Mouse (Mus musculus) left cerebral cortex, postnatal 4 days (tissue): ENCODE data around the gene D17H6S53E. TPM values are rescaled to one million over a fixed set of nuclear protein-coding genes. Genes with fewer than 3 reads are reported as not detected.
A peak's percentile ranks its signal among the peaks of the same experiment; 100 is the strongest.

Source experiments
- DNase-seq: peaks from one replicate; pipeline ENCODE4 v3.0.0-alpha.2; 2022
- intact Hi-C: fragments of 180-260 bp; cut with DNase I; formaldehyde crosslinking; loops from one replicate; pipeline ENCODE4 v1.15.1; 2025
- total RNA-seq, 2 experiments: library from RNA; stranded (reverse); gene quantifications; 2 replicates each; pipeline ENCODE4 v1.2.3; 2021

Gene D17H6S53E
- 10 to 100 TPM; 19.8 to 20.1 TPM for total RNA-seq

DNA sequence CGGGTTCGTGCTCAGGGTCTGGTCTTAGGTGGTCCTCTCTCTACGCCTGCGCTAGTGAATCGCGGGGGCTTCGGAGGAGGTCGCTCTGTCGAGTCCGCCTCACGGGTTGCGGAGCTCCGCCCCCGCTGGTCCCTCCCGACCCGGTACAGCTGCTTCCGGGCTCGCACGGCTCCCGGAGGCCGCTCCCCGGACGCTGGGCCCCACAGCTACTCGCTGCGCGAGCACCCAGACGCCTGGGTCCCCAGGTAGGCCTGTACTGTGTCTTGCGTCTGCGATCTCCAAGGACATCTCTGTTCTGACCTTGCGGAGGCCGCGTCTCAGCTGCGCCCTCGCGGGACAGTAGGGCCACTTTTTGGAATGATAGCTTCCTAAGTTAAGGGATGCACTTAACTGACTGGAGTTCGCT is at the start of gene D17H6S53E:
Gene D17H6S53E, plus strand, starts transcription at position 168 of the 406 bp plus-strand sequence.
- peak; percentile 65 for DNase-seq
- intact Hi-C loops = no loop called here

DNA sequence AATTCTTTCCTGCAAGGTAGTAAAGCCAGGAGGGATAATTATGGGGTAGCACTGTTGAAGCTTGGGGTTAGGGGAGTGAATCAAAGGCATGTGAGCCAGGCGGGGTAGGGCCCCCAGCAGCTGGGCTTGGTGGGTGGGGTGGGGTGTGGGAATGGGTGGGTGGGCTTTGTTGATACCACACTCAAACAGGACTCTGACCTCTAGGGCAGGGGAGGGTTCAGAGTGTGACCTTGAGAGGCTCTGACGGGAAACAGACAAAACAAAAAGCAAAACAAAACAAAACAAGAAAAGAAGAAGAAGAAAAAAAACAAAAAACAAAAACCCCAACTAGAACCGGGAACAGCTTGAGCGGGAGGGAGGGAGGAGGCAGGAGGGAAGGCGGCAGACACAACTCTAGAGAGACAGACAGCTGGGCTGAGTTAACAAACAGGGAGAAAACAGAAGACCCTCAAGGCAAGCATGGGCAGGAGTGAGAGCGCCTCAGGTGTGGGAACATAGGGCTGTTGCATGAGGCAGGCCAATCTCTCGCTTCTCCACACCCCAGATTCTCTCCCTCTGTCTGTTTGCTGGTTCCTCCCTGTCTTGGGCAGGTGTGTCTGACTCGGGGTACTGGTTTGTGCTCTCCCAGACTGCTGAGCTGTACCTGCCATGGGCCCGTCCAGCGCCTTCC is 49.5 kb upstream of the D17H6S53E start, which contains the start of gene Ly6g6e:
Gene Ly6g6e, plus strand, starts transcription at position 396 of the 670 bp plus-strand sequence.
- DNase-seq = no peak
- intact Hi-C loops = no loop called here

DNA sequence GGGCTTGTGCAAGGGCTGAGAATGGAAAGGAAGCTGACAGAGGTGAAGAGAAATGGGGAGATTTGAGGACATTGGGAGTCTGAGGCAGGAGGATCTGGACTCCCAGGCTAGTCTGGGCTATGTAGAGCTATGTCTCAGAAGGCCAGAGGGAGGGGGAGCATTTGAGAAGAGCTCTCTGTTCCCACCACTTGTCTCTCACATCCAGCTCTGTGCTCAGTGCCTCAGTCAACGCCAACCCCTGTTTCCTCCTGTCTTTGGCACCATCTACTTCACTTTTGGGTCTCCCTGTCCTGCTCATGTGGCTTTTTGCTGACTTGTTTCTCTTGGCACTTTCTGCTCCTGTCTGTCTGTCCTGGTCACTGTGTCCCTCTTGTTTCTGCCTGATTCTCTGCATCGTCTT is 48.9 kb upstream of the D17H6S53E start:
- DNase-seq = no peak
- intact Hi-C loops = no loop called here

DNA sequence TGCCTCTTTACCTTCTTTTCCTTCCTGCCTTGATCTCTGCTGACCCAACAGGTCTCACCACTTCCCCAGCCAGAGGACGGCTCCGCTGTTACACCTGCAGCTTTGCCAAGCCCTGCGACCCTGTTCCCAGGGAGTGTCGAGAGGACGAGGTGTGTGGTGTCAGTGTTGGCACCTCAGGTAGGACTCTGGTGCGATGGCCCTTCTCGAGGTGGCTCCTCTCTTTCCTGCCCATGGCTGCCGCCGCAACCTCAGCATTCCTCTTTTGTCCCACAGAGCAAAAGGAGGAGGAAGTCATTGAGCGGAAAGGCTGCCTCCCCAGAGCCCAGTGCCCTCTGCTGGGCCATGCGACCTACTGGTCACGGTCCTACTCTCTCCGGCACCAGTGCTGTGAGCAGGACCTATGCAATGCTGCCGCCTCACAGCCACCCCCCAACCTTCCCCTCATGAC is 48.4 kb upstream of the D17H6S53E start, which contains the start of gene Ly6g6d:
Gene Ly6g6d, minus strand, starts transcription at position 280 of the 448 bp plus-strand sequence.
- peak; percentile 46 for DNase-seq
- intact Hi-C loops = no loop called here

DNA sequence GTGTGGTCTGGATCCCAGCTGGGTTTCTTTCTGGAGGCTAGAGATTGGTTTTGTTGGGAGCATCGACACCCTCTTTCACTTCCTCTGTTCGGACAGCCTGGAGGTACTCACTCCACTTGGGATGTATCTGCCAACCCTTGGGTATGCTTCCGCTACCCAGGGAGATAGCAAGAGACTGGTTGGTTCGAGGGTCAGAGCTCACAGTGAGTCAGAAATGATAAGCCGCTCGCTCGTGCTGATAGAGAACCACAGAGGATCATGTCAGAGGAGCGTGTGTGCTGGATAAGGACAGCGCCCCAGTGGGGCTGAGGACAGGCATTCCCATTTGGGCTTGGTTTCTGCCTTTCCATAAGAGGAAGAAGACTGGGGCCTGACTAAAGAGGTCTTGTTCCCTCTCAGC is 46.4 kb upstream of the D17H6S53E start:
- intact Hi-C loops = no loop called here

DNA sequence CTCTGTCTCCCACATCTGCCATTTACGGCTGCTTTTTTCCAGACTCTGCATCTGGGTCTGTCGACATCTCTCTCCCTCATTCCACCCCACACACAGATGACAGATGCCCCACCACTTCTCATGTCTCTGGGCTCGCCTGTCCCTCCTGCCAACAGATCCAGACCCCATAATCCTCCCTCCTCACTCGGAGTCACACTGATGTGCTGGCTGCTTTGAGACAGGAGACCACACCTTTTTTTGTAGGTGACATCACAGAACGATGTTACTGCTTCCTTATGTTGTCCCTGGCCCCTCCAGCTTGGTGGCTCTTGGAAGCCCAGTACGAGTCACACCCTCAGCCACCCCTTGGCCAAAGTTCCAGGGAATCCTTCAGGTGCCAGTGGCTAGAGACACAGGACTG is 45.9 kb upstream of the D17H6S53E start:
- intact Hi-C loops = no loop called here
- DNase-seq = no peak

More for the DNA sequence above, 46.4 kb upstream of the D17H6S53E start:
- DNase-seq = no peak

DNA sequence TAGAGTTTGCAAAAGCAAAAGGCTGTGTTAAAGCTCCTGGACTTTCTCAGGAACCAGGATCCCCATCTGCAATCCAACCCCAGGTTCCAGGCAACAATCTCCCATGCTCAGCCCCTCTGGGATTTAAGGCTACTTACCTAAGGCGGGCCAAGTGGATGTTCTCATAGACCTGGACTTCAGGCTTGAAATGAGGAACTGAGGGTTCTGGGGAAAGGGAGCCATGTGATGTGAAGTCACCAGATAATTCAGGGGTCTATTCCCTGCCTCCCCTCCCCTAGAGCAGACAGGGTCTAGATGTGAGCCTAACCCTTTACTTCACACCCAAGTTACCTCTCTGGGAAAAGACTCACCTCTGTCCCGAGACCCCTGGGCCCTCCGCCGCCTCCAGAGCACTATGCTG is 45.5 kb upstream of the D17H6S53E start:
- intact Hi-C loops = no loop called here

DNA sequence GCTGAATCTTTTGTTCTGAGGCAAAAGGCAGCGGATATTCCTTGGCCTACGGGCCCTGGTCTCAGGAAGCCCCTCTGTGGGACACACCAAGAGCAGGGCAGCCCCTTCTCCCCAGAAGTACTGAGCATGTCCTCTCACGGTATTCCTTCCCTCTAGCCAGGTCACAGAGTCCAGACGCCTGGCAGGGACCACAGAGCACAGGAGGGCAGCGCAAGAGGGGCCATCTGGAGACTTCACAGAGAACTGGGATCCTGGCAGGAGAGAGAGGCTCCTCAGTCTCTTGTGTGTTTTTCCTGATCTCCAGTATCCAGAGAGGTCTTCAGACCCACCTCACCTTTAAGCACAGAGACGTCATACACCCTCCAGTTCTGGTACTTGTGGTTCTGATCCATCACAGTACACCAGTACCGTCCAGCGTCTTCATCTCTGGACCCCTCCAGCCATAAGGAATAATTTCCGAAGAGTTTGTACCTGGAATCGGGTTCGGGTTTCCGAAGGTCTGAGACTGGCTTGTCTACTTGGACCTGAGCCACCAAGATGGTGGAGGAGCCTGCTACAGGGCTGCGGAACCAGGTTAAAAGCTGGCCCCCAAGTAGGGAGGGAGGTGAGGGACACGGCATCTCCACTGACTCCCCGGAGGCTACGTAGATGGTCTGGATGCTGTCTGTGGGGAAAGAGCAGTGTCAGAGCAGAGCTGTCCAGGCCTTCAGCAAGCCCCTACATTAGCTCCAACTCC is 43.2 kb upstream of the D17H6S53E start:
- no peak for DNase-seq
- intact Hi-C loops = no loop called here

More for the DNA sequence above, 45.5 kb upstream of the D17H6S53E start:
- no peak for DNase-seq

DNA sequence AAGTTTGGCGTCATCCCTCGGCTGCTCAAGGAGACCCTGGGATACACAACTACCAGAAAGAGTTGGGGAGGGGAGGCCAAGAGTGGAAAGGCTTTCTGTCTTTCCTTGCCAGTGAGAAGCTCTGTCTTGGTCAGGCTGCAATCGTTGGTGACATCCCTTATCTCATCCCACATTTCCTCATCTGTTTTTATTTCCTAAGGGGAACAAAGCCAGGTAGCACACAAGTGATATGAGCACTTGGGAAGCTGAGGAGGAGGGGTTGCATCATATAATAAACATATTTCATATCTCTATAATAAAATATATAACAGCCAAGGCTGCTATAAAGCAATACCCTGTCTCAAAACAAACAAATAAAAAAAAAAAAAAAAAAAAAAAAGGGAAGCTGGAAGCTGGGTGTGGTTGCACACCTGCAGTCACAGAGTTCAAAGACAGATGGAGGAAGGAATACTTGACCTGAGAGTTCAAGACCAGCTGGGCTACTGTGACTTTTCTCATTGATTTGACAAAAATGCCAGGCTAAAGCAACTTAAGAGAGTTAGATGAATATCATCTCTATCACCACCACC is 42.2 kb upstream of the D17H6S53E start:
- intact Hi-C loops = no loop called here
- no peak for DNase-seq

DNA sequence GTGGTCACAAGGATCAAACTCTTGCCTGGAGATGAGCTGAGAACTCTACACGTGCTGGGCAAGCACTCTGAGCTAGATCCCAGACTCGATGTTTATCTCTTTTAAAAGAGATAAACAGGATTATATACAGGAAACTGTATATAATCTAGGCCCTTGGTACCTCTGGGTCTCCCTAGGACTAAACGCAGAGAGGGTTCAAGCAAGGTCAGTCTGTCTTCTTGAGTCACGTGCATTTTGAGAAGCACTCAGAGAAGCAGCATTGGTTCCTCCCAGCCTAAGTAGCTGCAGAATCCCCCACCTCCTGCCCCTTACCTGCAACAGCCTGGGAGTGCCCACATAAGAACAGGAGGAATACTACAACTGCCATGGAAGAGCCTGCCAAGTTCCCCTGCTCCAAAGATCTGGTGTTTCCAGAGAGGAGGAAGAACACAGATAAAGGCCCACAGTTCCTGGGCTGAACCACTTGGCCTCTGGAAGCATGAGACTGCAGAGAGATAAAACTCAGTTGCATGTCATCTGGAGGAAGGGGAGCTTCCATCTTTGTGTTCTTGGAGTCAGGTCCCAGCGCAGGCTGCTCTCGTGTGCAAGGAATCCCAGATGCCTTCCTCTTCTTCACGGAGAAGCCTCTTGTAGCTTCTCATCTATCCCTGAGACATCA is 40.8 kb upstream of the D17H6S53E start, which contains the start of gene Ly6g6f:
Gene Ly6g6f, minus strand, starts transcription at position 403 of the 658 bp plus-strand sequence.
- no peak for DNase-seq
- intact Hi-C loops = no loop called here

DNA sequence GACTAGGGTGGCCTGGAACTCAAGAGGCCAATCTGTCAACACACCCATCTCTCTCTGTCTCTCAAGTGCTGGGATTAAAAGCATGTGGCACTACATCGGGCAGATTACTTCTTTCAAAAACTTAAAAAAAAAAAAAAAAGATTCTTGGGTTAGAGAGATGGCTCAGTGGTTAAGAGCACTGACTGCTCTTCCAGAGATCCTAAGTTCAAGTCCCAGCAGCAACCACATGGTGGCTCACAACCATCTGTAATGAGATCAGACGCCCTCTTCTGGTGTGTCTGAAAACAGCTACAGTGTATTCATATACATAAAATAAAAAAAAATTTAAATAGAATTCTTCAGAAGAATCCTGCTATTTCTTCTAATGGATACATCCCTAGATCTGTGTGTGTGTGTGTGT is 38.0 kb upstream of the D17H6S53E start:
- intact Hi-C loops = no loop called here

DNA sequence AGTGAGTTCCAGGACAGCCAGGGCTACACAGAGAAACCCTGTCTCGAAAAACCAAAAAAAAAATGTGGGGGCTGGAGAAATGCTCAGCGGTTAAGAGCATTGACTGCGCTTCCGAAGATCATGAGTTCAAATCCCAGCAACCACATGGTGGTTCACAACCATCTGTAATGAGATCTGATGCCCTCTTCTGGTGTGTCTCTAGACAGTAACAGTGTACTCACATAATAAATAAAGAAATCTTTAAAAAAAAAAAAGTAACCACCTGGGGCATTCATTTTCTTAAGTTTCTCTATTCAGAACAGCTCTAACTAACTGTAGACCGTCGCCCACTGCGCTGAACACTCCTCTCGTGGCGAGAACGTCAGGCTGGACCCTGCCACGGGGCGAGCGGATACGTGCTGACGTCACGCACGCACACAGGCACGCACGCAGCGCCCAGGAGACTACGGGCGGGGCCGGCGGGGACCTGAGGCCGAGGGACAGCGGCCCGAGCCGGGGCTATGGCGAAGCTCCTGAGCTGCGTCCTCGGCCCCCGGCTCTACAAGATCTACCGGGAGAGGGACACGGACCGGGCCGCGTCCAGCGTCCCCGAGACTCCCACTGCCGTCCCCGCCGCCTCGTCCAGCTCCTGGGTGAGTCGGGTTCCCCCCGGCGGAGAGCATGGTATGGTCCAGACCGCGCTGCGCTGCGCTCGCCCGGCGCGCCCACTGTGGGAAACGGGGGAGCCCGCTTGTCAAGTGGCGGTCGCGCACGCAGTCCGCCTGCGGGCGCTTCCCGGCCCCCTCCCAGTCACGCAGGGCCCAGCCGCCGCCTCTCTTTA is 37.1 kb upstream of the D17H6S53E start, which contains the start of gene Abhd16a:
Gene Abhd16a, plus strand, starts transcription at position 439 of the 820 bp plus-strand sequence.
- DNase-seq = peak; percentile 96
- intact Hi-C loops = no loop called here

More for the DNA sequence above, 38.0 kb upstream of the D17H6S53E start:
- no peak for DNase-seq

DNA sequence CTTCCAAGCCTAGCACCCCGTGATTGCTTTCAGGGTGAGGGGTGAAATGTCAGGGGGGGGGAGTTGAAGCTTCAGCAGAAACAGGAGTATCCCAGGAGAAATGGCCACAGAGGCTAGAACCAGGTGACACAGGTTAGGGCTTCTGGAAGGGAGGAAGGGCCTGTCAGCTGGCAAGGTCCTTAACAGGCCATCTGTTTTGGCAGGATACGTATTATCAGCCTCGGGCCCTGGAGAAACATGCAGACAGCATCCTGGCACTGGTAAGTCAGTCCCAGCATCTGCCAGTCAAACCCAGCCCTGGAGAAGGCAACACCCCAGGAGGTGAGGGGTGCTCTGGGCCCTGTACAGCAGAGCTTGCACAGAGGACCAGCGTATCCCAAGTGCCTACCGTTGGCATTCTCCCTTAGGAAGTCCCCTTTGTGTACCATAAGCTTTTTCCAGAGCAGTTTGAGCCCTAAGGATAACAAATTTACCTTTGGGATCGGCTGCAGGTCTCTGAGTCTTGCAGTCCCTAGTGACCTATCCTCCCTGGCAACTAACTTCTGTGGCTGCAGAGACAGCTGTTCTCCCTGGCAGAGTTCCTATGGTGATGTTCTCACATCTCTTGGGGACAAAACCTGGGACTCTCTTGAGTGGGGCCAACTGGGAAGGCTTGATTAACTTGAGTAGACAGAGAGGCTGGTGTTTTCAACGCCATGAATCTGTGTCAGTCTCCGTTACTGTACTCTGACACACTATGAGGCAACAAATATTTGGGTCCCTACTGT is 35.8 kb upstream of the D17H6S53E start:
- peak; percentile 78 for DNase-seq
- intact Hi-C loops = no loop called here

DNA sequence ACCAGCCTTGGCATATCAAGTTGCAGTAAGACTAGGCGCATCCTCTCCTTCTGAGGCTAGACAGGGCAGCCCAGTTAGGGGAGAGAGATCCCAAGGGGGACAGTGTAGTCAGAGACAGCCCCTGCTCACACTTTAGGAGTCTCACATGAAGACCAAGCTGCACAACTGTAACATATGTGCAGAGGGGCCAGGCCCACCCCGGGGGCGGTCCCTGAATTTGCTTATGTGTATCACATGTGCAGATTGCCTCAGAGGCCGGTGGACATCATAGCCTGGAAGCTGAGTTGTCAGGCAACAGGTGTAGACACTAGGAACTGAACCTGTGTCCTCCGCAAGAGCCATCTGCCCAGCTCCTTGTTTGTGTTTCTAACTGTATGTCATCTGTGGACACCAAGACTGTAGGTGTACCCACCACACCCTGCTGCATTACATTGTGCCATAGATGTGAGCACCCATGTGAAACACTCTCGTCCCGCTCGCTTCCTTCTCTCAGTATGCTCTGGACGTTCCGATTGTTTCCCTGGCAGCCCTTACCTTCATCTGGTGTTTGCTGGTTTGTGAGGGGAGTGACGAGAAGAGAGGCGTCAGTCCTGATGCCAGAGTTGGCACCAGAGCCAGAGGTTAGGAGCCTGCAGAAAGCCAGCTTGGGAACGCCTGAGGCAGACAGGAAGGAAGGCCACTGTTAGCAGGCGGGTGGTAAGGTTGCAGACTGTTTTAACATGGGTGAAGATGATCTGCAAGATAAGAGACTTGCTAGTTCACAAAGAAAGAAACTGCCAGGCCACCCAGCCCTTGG is 33.6 kb upstream of the D17H6S53E start:
- intact Hi-C loops = no loop called here
- no peak for DNase-seq

DNA sequence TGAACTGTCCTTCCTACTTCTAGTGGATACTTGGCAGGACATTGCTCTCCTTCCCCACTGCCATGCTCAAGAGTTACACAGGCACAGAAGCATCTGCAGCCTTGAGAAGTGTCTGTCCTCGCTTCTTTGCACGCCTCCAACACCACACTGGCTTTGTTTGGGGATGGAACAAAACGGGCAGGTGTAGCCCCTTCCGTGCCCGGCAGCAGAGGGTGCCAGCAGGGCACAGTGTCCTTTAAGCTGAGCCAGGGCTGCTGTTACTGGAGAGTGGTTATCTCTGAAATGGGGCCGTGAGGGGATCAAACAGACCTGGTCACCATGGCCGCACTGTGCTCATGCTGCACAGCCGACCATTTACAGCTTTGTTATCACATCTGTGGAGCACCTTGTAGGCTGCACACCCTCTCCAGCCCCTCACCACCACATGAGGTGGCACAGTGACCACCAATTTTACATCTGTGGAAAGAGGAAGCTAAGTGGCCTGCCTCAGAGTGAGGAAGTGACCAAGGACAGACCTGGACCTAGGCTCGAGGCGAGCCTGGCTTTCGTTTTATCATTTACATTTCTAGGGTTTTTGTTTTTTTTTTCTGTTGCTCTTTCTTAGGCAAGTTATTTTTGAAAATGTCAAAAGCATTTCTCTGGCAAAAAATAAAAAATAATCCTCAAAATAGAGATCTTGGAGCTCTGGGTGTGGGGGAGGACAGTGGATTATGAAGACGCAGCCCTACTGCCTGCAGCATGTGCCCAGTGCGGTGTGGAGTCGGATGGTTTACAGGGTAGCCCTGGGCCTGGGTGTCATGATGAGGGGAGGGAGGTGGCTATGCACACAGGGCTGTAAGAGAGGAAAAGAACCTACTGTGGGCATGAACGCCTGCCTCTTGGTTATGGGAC is 31.5 kb upstream of the D17H6S53E start:
- no peak for DNase-seq
- intact Hi-C loops = no loop called here

DNA sequence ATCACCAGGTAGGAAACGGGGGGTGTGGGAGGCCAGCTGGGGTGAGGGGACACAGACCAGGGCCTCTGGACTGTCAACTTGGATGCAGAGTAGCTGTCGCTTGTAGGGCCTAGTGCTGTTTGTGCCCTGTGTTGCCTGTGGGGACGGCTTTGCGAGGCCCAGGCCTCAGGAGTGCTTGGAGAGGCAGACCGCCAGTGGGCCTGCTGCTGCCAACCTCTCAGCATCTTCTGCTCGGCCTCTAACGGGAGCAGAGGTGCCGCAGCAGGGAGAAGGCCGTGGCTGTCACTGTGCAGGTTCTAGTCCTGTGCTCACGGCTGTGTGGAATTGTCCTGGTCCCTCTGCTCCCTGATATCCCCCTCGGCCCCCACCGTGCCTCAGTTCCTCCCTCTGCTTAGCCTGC is 29.6 kb upstream of the D17H6S53E start:
- intact Hi-C loops = no loop called here
- no peak for DNase-seq

DNA sequence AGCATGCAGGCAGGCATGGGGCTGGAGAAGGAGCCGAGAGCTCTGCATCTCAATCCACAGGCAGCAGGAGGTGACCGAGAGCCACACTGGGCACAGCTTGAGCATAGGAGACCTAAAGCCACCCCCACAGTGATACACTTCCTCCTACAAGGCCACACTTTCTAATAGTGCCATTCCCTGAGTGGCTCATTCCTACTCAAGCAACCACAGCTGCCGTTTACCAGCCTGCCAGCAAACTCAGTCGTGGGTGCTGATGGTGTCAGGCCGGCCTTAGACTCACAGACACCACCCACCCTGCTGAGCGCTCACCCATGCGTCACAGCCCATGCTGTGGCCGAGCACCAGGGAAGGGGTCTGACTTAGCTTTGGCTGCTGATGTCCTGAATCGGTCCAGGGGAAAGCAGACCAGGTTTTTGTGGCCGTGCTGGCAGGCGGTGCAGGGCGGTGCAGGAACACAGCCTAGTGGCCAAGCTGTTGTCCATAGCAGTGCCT is 29.0 kb upstream of the D17H6S53E start:
- intact Hi-C loops = no loop called here
- peak; percentile 61 for DNase-seq
